Mouse (Mus musculus) cerebellum, adult 2 months (tissue): ENCODE data around the gene Arid3b.

Experiments
- CTCF ChIP-seq: fragments of 200-500 bp; IDR thresholded peaks from 2 replicates; pipeline ENCODE4 v1.5.1; 2011; ENCODE audit warnings: low read depth, mild to moderate bottlenecking, control low read depth, low read length, moderate library complexity, borderline replicate concordance; ENCODE audit not compliant: insufficient read depth
- POLR2A ChIP-seq: fragments of 200-500 bp; IDR thresholded peaks from 2 replicates; pipeline ENCODE4 v1.6.1; 2011; ENCODE audit warnings: low read length, control low read depth, borderline replicate concordance; ENCODE audit not compliant: insufficient read depth

DNA sequence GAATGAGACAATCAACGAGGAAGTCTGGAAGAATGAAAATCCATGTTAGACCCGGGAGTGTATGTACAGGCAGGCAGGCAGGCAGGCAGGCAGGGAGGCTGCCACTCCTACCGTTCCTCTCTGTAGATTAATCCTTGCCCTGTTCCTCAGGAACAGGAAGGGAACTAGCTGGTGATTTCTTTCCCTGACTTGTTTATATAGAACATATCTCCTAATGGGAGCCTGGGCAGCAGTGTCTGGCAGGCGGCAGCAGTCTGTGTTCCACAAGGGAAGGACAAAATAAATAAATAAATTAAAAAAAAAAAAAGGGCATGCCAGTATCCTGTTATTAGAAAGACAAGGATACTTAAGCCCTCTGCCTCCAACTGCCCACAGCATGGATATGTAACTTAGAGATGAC is 32.8 kb downstream of the Arid3b start:
- TF ChIP-seq CTCF (no peak), POLR2A (no peak)
